Mouse (Mus musculus) heart, embryonic 16.5 days (tissue): Measurements from ENCODE around the gene Ugt1a10. TPM values are rescaled to one million over a fixed set of nuclear protein-coding genes. Genes with fewer than 3 reads are reported as not detected.

Experiments used
- ATAC-seq: fragments of 200-750 bp; cut with Nextera tagmentation; replicated peaks from 2 replicates; pipeline ENCODE4 v1.8.0; 2017; ENCODE audit warnings: moderate number of reproducible peaks; ENCODE audit not compliant: insufficient read depth, low FRiP score; ENCODE audit errors: extremely low read depth
- H3K27ac ChIP-seq: fragments of 300-500 bp; sonication (generic); 2 replicates; pipeline ENCODE4 v1.5.1; 2014; ENCODE audit warnings: mild to moderate bottlenecking, low read length, control low read depth, moderate library complexity
- H3K27me3 ChIP-seq: fragments of 300-500 bp; sonication (generic); 2 replicates; pipeline ENCODE4 v1.6.1; 2014; ENCODE audit warnings: low read length, mixed read lengths; ENCODE audit not compliant: control insufficient read depth, insufficient read depth
- H3K36me3 ChIP-seq: fragments of 300-500 bp; sonication (generic); 2 replicates; pipeline ENCODE4 v1.6.1; 2014; ENCODE audit not compliant: control insufficient read depth, insufficient read depth
- H3K4me1 ChIP-seq: fragments of 300-500 bp; sonication (generic); 2 replicates; pipeline ENCODE4 v1.6.1; 2014; ENCODE audit warnings: low read length, mixed read lengths; ENCODE audit not compliant: control insufficient read depth, insufficient read depth
- H3K4me2 ChIP-seq: fragments of 300-500 bp; sonication (generic); 2 replicates; pipeline ENCODE4 v1.6.1; 2014; ENCODE audit warnings: low read depth, mild to moderate bottlenecking, control low read depth, low read length
- H3K4me3 ChIP-seq: fragments of 300-500 bp; sonication (generic); 2 replicates; pipeline ENCODE4 v1.5.1; 2014; ENCODE audit warnings: mild to moderate bottlenecking, control low read depth, low read length
- H3K9ac ChIP-seq: fragments of 300-500 bp; sonication (generic); 2 replicates; pipeline ENCODE4 v1.6.1; 2014; ENCODE audit warnings: low read length, control low read depth
- H3K9me3 ChIP-seq: fragments of 300-500 bp; sonication (generic); replicated peaks from 2 replicates; pipeline ENCODE4 v1.6.1; 2016; ENCODE audit warnings: low read length; ENCODE audit not compliant: control insufficient read depth
- WGBS: fragments of 180-500 bp; shearing (Covaris S2); extraction: QIAGEN DNeasy Blood & Tissue Kit; methylation state at CpG from one replicate; pipeline ENCODE4 v1.1.7; 2014; 5-methylcytosine and 5-hydroxymethylcytosine counted together
- polyA plus RNA-seq: library from polyadenylated mRNA; unstranded; fragments of >200 nt; fragmentation: Nextera tagmentation; extraction: Ambion mirVana; gene quantifications from 2 replicates; pipeline ENCODE4 v1.2.1, GENCODE M21; 2015

Gene Ugt1a10
- polyA plus RNA-seq, 1 experiment from 2014 or later: not detected

GRCm38 (mm10) chr1:88260114-88260513, 204.9 kb downstream of the Ugt1a10 start:
- H3K4me2 ChIP-seq: no peak overlapping the region
- 71% methylated on average over 6 of the region's 6 CpGs for WGBS
- peaks cover under 1% of the 10 kb centered on the region; the same call in 1 of the 2 replicates for H3K9me3 ChIP-seq
- 0 out of 2 replicates have a peak, but pooled peaks have one; percentile 1 for ATAC-seq
- peaks cover 42% of the 10 kb centered on the region for H3K36me3 ChIP-seq
- no peak overlapping the region for H3K4me3 ChIP-seq
- H3K4me1 ChIP-seq: peaks cover 18% of the 10 kb centered on the region
- H3K9ac ChIP-seq: no peak overlapping the region
- H3K27ac ChIP-seq: no peak overlapping the region
- no peaks in the 10 kb centered on the region for H3K27me3 ChIP-seq

- Histone ChIP-seq H3K27ac (no peak overlapping the region), H3K4me1 (peaks cover 18% of the 10 kb centered on the region), H3K36me3 (peaks cover 48% of the 10 kb centered on the region), H3K4me3 (no peak overlapping the region), H3K27me3 (no peaks in the 10 kb centered on the region), H3K9ac (no peak overlapping the region), H3K9me3 (no peaks in the 10 kb centered on the region), H3K4me2 (no peak overlapping the region)
- 81% methylated on average over 10 of the region's 10 CpGs for WGBS
- no peak for ATAC-seq
These were observed 205.6 kb downstream of the Ugt1a10 start for GRCm38 (mm10) chr1:88260604-88261377.

GRCm38 (mm10) chr1:88261706-88262105, 206.5 kb downstream of the Ugt1a10 start:
- Histone ChIP-seq H3K4me1 (peaks cover 18% of the 10 kb centered on the region), H3K4me3 (no peak overlapping the region), H3K9me3 (no peaks in the 10 kb centered on the region), H3K36me3 (peaks cover 58% of the 10 kb centered on the region), H3K4me2 (no peak overlapping the region), H3K27me3 (no peaks in the 10 kb centered on the region), H3K27ac (no peak overlapping the region), H3K9ac (no peak overlapping the region)
- ATAC-seq: no peak
- 82% methylated on average over 7 of the region's 7 CpGs for WGBS

- H3K4me1 ChIP-seq: peaks cover 18% of the 10 kb centered on the region
- no peak overlapping the region for H3K9ac ChIP-seq
- H3K9me3 ChIP-seq: no peaks in the 10 kb centered on the region
- H3K4me3 ChIP-seq: no peak overlapping the region
- no peaks in the 10 kb centered on the region for H3K27me3 ChIP-seq
- 70% methylated on average over 4 of the region's 4 CpGs for WGBS
- no peak overlapping the region for H3K4me2 ChIP-seq
- peak; percentile 6 for ATAC-seq
- peaks cover 63% of the 10 kb centered on the region for H3K36me3 ChIP-seq
- H3K27ac ChIP-seq: no peak overlapping the region
These were observed 207.1 kb downstream of the Ugt1a10 start for GRCm38 (mm10) chr1:88262255-88262654.

- Histone ChIP-seq H3K27ac (no peak overlapping the region), H3K9ac (no peak overlapping the region), H3K4me2 (no peak overlapping the region), H3K36me3 (peaks cover 70% of the 10 kb centered on the region), H3K4me1 (peaks cover 18% of the 10 kb centered on the region), H3K9me3 (no peaks in the 10 kb centered on the region), H3K4me3 (no peak overlapping the region), H3K27me3 (no peaks in the 10 kb centered on the region)
- ATAC-seq: no peak
- 72% methylated on average over 6 of the region's 6 CpGs for WGBS
These were observed 207.8 kb downstream of the Ugt1a10 start for GRCm38 (mm10) chr1:88262961-88263360.

- Histone ChIP-seq H3K4me1 (peaks cover 17% of the 10 kb centered on the region), H3K9me3 (no peaks in the 10 kb centered on the region), H3K4me2 (no peak overlapping the region), H3K4me3 (no peak overlapping the region), H3K27me3 (no peaks in the 10 kb centered on the region), H3K27ac (no peak overlapping the region), H3K36me3 (peaks cover 78% of the 10 kb centered on the region), H3K9ac (no peak overlapping the region)
- WGBS: 89% methylated on average over 5 of the region's 5 CpGs
- ATAC-seq: no peak
These were observed 208.6 kb downstream of the Ugt1a10 start for GRCm38 (mm10) chr1:88263778-88264177.

- Histone ChIP-seq H3K27me3 (no peaks in the 10 kb centered on the region), H3K4me2 (no peak overlapping the region), H3K4me1 (peaks cover 12% of the 10 kb centered on the region), H3K4me3 (no peak overlapping the region), H3K9me3 (no peaks in the 10 kb centered on the region), H3K9ac (no peak overlapping the region), H3K36me3 (peaks cover 84% of the 10 kb centered on the region), H3K27ac (no peak overlapping the region)
- 75% methylated on average over 7 of the region's 7 CpGs for WGBS
- no peak for ATAC-seq
These were observed 209.2 kb downstream of the Ugt1a10 start for GRCm38 (mm10) chr1:88264237-88264868.

- Histone ChIP-seq H3K27me3 (no peaks in the 10 kb centered on the region), H3K9ac (no peak overlapping the region), H3K36me3 (peaks cover 89% of the 10 kb centered on the region), H3K4me2 (no peak overlapping the region), H3K27ac (no peak overlapping the region), H3K4me1 (peaks cover 7% of the 10 kb centered on the region; the same call in 1 of the 2 replicates), H3K4me3 (no peak overlapping the region), H3K9me3 (no peaks in the 10 kb centered on the region)
- ATAC-seq: no peak
- 69% methylated on average over 4 of the region's 4 CpGs for WGBS
These were observed 209.7 kb downstream of the Ugt1a10 start for GRCm38 (mm10) chr1:88264869-88265240.

GRCm38 (mm10) chr1:88266123-88266522, 210.9 kb downstream of the Ugt1a10 start:
- Histone ChIP-seq H3K4me3 (no peak overlapping the region), H3K4me1 (peaks cover 4% of the 10 kb centered on the region; the same call in 1 of the 2 replicates), H3K27me3 (no peaks in the 10 kb centered on the region), H3K36me3 (peaks cover 89% of the 10 kb centered on the region), H3K9ac (no peak overlapping the region), H3K27ac (no peak overlapping the region), H3K4me2 (no peak overlapping the region), H3K9me3 (no peaks in the 10 kb centered on the region)
- ATAC-seq: no peak
- WGBS: 90% methylated on average over 13 of the region's 13 CpGs
